Mouse (Mus musculus): Measurements from ENCODE around the gene Asb17. TPM values are rescaled to one million over a fixed set of nuclear protein-coding genes. Genes with fewer than 3 reads are reported as not detected.
A peak's percentile ranks its signal among the peaks of the same experiment; 100 is the strongest.
"Not testable (repeated sequence)": the region's sequence is repeated elsewhere in the genome, so short reads cannot be mapped to it uniquely, and the experiment has no call there.

Gene Asb17
- total RNA-seq, 2 experiments from 2014 or later: not detected

GRCm38 (mm10) chr3:153831873-153832653 is 11.9 kb upstream of the Asb17 start:
- no peak for DNase-seq (ENCODE audit: low spot score in 2 of 2)

GRCm38 (mm10) chr3:153832654-153832945 is 11.4 kb upstream of the Asb17 start:
- DNase-seq (ENCODE audit: low spot score in 2 of 2): no peak

- DNase-seq (ENCODE audit: low spot score in 2 of 2): no peak
These were observed 9.9 kb upstream of the Asb17 start for GRCm38 (mm10) chr3:153834071-153834470.

- peak; percentile 53 to 66 for DNase-seq (ENCODE audit: low spot score in 2 of 2)
These were observed 8.4 kb upstream of the Asb17 start for GRCm38 (mm10) chr3:153835455-153836086.

GRCm38 (mm10) chr3:153836316-153836715 is 7.7 kb upstream of the Asb17 start:
- DNase-seq (ENCODE audit: low spot score in 2 of 2): no peak

- DNase-seq (ENCODE audit: low spot score in 2 of 2): no peak
These were observed 6.4 kb upstream of the Asb17 start for GRCm38 (mm10) chr3:153837593-153837992.

GRCm38 (mm10) chr3:153844757-153845156 is 748 bp downstream of the Asb17 start:
- DNase-seq (ENCODE audit: low spot score in 2 of 2): no peak

- no peak for DNase-seq (ENCODE audit: low spot score in 2 of 2)
These were observed 1.5 kb downstream of the Asb17 start for GRCm38 (mm10) chr3:153845500-153845899.

- no peak for DNase-seq (ENCODE audit: low spot score in 2 of 2)
These were observed 2.1 kb downstream of the Asb17 start for GRCm38 (mm10) chr3:153846109-153846508.

- DNase-seq (ENCODE audit: low spot score in 2 of 2): no peak
These were observed 3.3 kb downstream of the Asb17 start for GRCm38 (mm10) chr3:153847207-153847733.

GRCm38 (mm10) chr3:153849368-153850015 is 5.5 kb downstream of the Asb17 start:
- DNase-seq (ENCODE audit: low spot score in 2 of 2): no peak

- DNase-seq (ENCODE audit: low spot score in 2 of 2): no peak
These were observed 6.8 kb downstream of the Asb17 start for GRCm38 (mm10) chr3:153850759-153851158.

- no peak for DNase-seq (ENCODE audit: low spot score in 2 of 2)
These were observed 8.3 kb downstream of the Asb17 start for GRCm38 (mm10) chr3:153852266-153852665.

- no peak for DNase-seq (ENCODE audit: low spot score in 2 of 2)
These were observed 14.5 kb downstream of the Asb17 start for GRCm38 (mm10) chr3:153858350-153859001.

GRCm38 (mm10) chr3:153860392-153860791 is 16.4 kb downstream of the Asb17 start:
- DNase-seq (ENCODE audit: low spot score in 2 of 2): not testable (repeated sequence)

GRCm38 (mm10) chr3:153863816-153864215 is 19.8 kb downstream of the Asb17 start:
- no peak for DNase-seq (ENCODE audit: low spot score in 2 of 2)

GRCm38 (mm10) chr3:153864636-153865429 is 20.8 kb downstream of the Asb17 start:
- DNase-seq (ENCODE audit: low spot score in 2 of 2): no peak

- DNase-seq (ENCODE audit: low spot score in 2 of 2): no peak
These were observed 23.4 kb downstream of the Asb17 start for GRCm38 (mm10) chr3:153867149-153868136.

- DNase-seq (ENCODE audit: low spot score in 2 of 2): no peak
These were observed 27.4 kb downstream of the Asb17 start for GRCm38 (mm10) chr3:153871396-153871795.

GRCm38 (mm10) chr3:153886296-153886695 is 42.3 kb downstream of the Asb17 start:
- DNase-seq (ENCODE audit: low spot score in 2 of 2): no peak
